Mouse (Mus musculus) CH12.LX (cell line): ENCODE results near the gene Tmcc1. TPM values are rescaled to one million over a fixed set of nuclear protein-coding genes. Genes with fewer than 3 reads are reported as not detected.

Experiments used
- DNase-seq: peaks from one replicate; pipeline ENCODE4 v3.0.0-alpha.2; 2013; ENCODE audit errors: extremely low read depth
- H3K27ac ChIP-seq: 2 replicates; pipeline ENCODE4 v1.5.1; 2012; ENCODE audit warnings: low read depth, mild to moderate bottlenecking, control low read depth, moderate library complexity; ENCODE audit not compliant: insufficient read depth
- H3K27me3 ChIP-seq: replicated peaks from 2 replicates; pipeline ENCODE3; 2012; ENCODE audit warnings: inconsistent platforms
- H3K36me3 ChIP-seq, 2 experiments: replicated peaks in 1 of 2; 2 replicates each; pipeline versions ENCODE3 to v1.6.1; 2012; ENCODE audit warnings: inconsistent platforms in 1 of 2, low read length in 1 of 2, mild to moderate bottlenecking in 1 of 2, mixed read lengths in 1 of 2, moderate library complexity in 1 of 2; ENCODE audit not compliant: control insufficient read depth in 1 of 2, insufficient read depth in 1 of 2
- H3K4me1 ChIP-seq, 2 experiments: 2 replicates each; pipeline ENCODE4 v1.6.1; 2012; ENCODE audit warnings: inconsistent platforms in 1 of 2, moderate library complexity in 1 of 2; ENCODE audit not compliant: insufficient read depth in 2 of 2, control insufficient read depth in 1 of 2
- H3K4me2 ChIP-seq: 2 replicates; pipeline ENCODE4 v1.6.1; 2012; ENCODE audit warnings: low read depth, mild to moderate bottlenecking, control low read depth; ENCODE audit not compliant: poor library complexity, insufficient read depth, severe bottlenecking
- H3K4me3 ChIP-seq, 3 experiments: fragments of 150-350 bp in 1 of 3; sonication (generic) in 1 of 3; replicated peaks in 1 of 3; 2 replicates each; pipeline versions ENCODE3 to v1.5.1; 2011 to 2012; ENCODE audit warnings: low read depth in 2 of 3, low read length in 2 of 3, mild to moderate bottlenecking in 2 of 3, moderate library complexity in 2 of 3, control low read depth in 1 of 3, improper control_type of control experiment in 1 of 3, inconsistent platforms in 1 of 3, mixed read lengths in 1 of 3; ENCODE audit not compliant: poor library complexity in 1 of 3
- H3K79me2 ChIP-seq: replicated peaks from 2 replicates; pipeline ENCODE4 v1.6.1; 2012; ENCODE audit warnings: mild to moderate bottlenecking, moderate library complexity; ENCODE audit not compliant: control insufficient read depth, poor library complexity, insufficient read depth, severe bottlenecking; ENCODE audit errors: extremely low read depth
- H3K9ac ChIP-seq: 2 replicates; pipeline ENCODE4 v1.6.1; 2012; ENCODE audit warnings: low read depth, mild to moderate bottlenecking, control low read depth, moderate library complexity; ENCODE audit not compliant: insufficient read depth
- H3K9me3 ChIP-seq: replicated peaks from 2 replicates; pipeline ENCODE3; 2012; ENCODE audit warnings: low read length, inconsistent platforms, mixed read lengths
- CTCF ChIP-seq, 2 experiments: IDR thresholded peaks in 1 of 2; conservative IDR thresholded peaks in 1 of 2; 2 replicates each; pipeline ENCODE4 v1.5.1; 2011 to 2012; ENCODE audit warnings: low read depth in 2 of 2, low read length in 2 of 2, improper control_type of control experiment in 1 of 2, inconsistent platforms in 1 of 2, mild to moderate bottlenecking in 1 of 2, moderate library complexity in 1 of 2
- ELF1 ChIP-seq: IDR thresholded peaks from 2 replicates; pipeline ENCODE4 v1.6.1; 2014; ENCODE audit warnings: low read depth, mild to moderate bottlenecking, inconsistent platforms, low read length, improper control_type of control experiment
- EP300 ChIP-seq: IDR thresholded peaks from 2 replicates; pipeline ENCODE4 v1.6.1; 2011; ENCODE audit warnings: low read length, improper control_type of control experiment
- JUND ChIP-seq: conservative IDR thresholded peaks from 2 replicates; pipeline ENCODE4 v1.6.1; 2011; ENCODE audit warnings: low read depth, low read length, improper control_type of control experiment
- KAT2A ChIP-seq: IDR thresholded peaks from 2 replicates; pipeline ENCODE4 v1.6.1; 2012; ENCODE audit warnings: low read length, improper control_type of control experiment, inconsistent platforms; ENCODE audit not compliant: insufficient replicate concordance
- MAX ChIP-seq: IDR thresholded peaks from 2 replicates; pipeline ENCODE4 v1.6.1; 2011; ENCODE audit warnings: low read length, improper control_type of control experiment
- MEF2A ChIP-seq: IDR thresholded peaks from 2 replicates; pipeline ENCODE4 v1.6.1; 2014; ENCODE audit warnings: low read depth, mild to moderate bottlenecking, inconsistent platforms, low read length, improper control_type of control experiment, borderline replicate concordance
- NRF1 ChIP-seq: IDR thresholded peaks from 2 replicates; pipeline ENCODE4 v1.6.1; 2014; ENCODE audit warnings: low read depth, mild to moderate bottlenecking, inconsistent platforms, low read length, improper control_type of control experiment, moderate library complexity
- PAX5 ChIP-seq: IDR thresholded peaks from 2 replicates; pipeline ENCODE4 v1.6.1; 2012; ENCODE audit warnings: low read length, inconsistent platforms, mixed read lengths
- RAD21 ChIP-seq: IDR thresholded peaks from 2 replicates; pipeline ENCODE4 v1.6.1; 2011; ENCODE audit warnings: low read depth, mild to moderate bottlenecking, low read length, improper control_type of control experiment, moderate library complexity
- SIN3A ChIP-seq: IDR thresholded peaks from 2 replicates; pipeline ENCODE4 v1.6.1; 2012; ENCODE audit warnings: low read length, improper control_type of control experiment, inconsistent platforms
- SMC3 ChIP-seq: IDR thresholded peaks from 2 replicates; pipeline ENCODE4 v1.6.1; 2011; ENCODE audit warnings: low read depth, low read length, improper control_type of control experiment
- UBTF ChIP-seq: IDR thresholded peaks from 2 replicates; pipeline ENCODE4 v1.6.1; 2012; ENCODE audit warnings: low read depth, mild to moderate bottlenecking, inconsistent platforms, low read length, improper control_type of control experiment, moderate library complexity
- ZC3H11A ChIP-seq: IDR thresholded peaks from 2 replicates; pipeline ENCODE4 v1.6.1; 2012; ENCODE audit warnings: low read depth, mild to moderate bottlenecking, inconsistent platforms, low read length, improper control_type of control experiment
- ZKSCAN1 ChIP-seq: IDR thresholded peaks from 2 replicates; pipeline ENCODE4 v1.6.1; 2012; ENCODE audit warnings: low read depth, inconsistent platforms, low read length, improper control_type of control experiment, borderline replicate concordance
- ZNF384 ChIP-seq: IDR thresholded peaks from 2 replicates; pipeline ENCODE4 v1.6.1; 2012; ENCODE audit warnings: low read depth, low read length, improper control_type of control experiment, inconsistent platforms
- dilution Hi-C: fragments of 300-500 bp; cut with MboI; formaldehyde crosslinking; loops from 2 replicates; pipeline ENCODE4 v1.14.3; 2020; ENCODE audit warnings: low sequenced_read_pairs; ENCODE audit not compliant: extremely low pct_unique_long_range_greater_than_20kb, extremely low pct_ligation_motif_present
- in situ Hi-C: fragments of 300-500 bp; cut with MboI; formaldehyde crosslinking; loops from 3 replicates; pipeline ENCODE4 v1.14.3; 2019; ENCODE audit warnings: low sequenced_read_pairs, low pct_ligation_motif_present, low pct_unique_long_range_greater_than_20kb, mixed read lengths
- polyA plus RNA-seq: library from polyadenylated mRNA; unstranded; fragments of >175 nt; gene quantifications from 2 replicates; pipeline ENCODE4 v1.2.1, GENCODE M21; 2012; ENCODE audit warnings: low read depth; ENCODE audit not compliant: insufficient read length
- total RNA-seq, 2 experiments: library from RNA; depleted of rRNA; stranded (reverse); fragments of 300-350 nt in 1 of 2; fragments of >200 nt in 1 of 2; gene quantifications; 2 replicates each; pipeline ENCODE4 v1.2.3; 2012 to 2014

Gene Tmcc1
- total and polyA plus RNA-seq, 3 experiments: 3.6 to 60.8 (median 3.7) TPM

- DNase-seq: no peak
- H3K4me1 ChIP-seq: peaks cover 0 to 16% of the 10 kb centered on the region in 2 experiments; a peak in 2 of 4 replicates
- H3K79me2 ChIP-seq: no peaks in the 10 kb centered on the region
- H3K27ac ChIP-seq: no peak overlapping the region
- H3K9me3 ChIP-seq: no peaks in the 10 kb centered on the region
- H3K27me3 ChIP-seq: no peaks in the 10 kb centered on the region
- no peak overlapping the region for H3K4me2 ChIP-seq
- no peak overlapping the region for H3K4me3 ChIP-seq
- dilution Hi-C loops (no loop called here), in situ Hi-C loops (loop anchor here (5.0 to 10.0 kb wide), 3 partner anchors 109 to 287 kb away; no protein-coding TSS in a partner anchor)
- peaks cover 0 to 7% of the 10 kb centered on the region in 2 experiments for H3K36me3 ChIP-seq
- TF ChIP-seq MAX (no peak), SMC3 (no peak), ZNF384 (no peak), SIN3A (no peak), ZC3H11A (no peak), RAD21 (no peak), PAX5 (no peak), UBTF (no peak), EP300 (no peak), KAT2A (no peak), JUND (no peak), ELF1 (no peak)
- H3K9ac ChIP-seq: no peak overlapping the region
These were observed 61.5 kb downstream of the Tmcc1 start for GRCm38 (mm10) chr6:116131771-116132170.

- TF ChIP-seq NRF1 (no peak), MEF2A (no peak), ZKSCAN1 (no peak), SMC3 (peak; percentile 66), RAD21 (peak; percentile 67), CTCF (conservative IDR thresholded peaks at IDR 0.05 in 1 of 2, IDR thresholded peaks at IDR 0.05 in 1 of 2; ENCODE audit: low read depth in 2 of 2, low read length in 2 of 2) (peak in 1 of 2 experiments; percentile 74; a peak in 2 of 4 replicates)
- TF ChIP-seq, all 38 proteins: peak for 3
- DNase-seq: no peak
- in situ Hi-C loops (no loop called here), dilution Hi-C loops (no loop called here)
- no peak overlapping the region for H3K4me2 ChIP-seq
- no peaks in the 10 kb centered on the region for H3K27me3 ChIP-seq
- peaks cover 0 to 7% of the 10 kb centered on the region in 2 experiments; a peak in 2 of 4 replicates for H3K4me1 ChIP-seq
- H3K36me3 ChIP-seq: peaks cover 0 to 4% of the 10 kb centered on the region in 2 experiments
- no peak overlapping the region for H3K27ac ChIP-seq
- no peaks in the 10 kb centered on the region for H3K9me3 ChIP-seq
- H3K9ac ChIP-seq: no peak overlapping the region
- H3K4me3 ChIP-seq: no peak overlapping the region
- no peaks in the 10 kb centered on the region for H3K79me2 ChIP-seq
These were observed 64.6 kb downstream of the Tmcc1 start for GRCm38 (mm10) chr6:116128710-116129109.
